Mouse (Mus musculus) ES-Bruce4 (cell line): ENCODE data around the gene Lpcat4.

Experiments
- CTCF ChIP-seq: IDR thresholded peaks from one replicate; pipeline ENCODE4 v1.8.1; 2011; ENCODE audit warnings: low read depth, low read length
- POLR2A ChIP-seq: IDR thresholded peaks from one replicate; pipeline ENCODE4 v1.8.1; 2011; ENCODE audit warnings: low read length; ENCODE audit not compliant: insufficient read depth

DNA sequence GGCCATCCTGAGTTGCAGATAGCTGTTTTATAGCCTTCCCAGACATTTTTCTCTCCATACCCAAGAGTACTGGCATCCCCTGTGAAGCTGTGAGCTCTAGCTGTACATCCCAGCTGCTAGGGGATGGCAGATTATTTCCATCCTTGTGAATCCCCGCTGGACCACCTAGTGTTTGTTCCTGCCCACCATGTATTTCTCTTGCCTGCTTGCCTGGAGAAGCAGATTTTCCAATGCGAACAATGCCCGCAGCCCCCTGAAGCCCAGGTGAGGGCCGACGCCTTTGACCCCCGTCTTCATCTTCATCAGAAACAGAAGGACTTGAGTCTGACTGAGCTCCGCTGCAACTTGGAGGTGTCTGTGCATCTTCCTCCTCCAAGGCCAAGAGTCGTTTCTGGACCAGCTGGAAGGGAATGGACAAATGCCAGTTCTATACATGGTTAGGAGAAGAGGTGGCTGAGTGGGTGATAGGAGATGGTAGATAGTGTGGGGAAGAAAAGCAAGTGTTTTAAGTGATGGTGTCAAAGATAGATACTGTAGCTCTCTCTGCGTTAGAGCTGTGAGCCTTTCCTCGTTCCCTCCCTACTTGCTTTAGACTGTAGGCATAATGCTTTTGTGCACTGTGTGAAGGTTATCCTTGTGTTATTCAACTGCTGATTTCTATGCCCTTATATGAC is 10.6 kb downstream of the Lpcat4 start:
- TF ChIP-seq POLR2A, result no peak
- TF ChIP-seq CTCF, result no peak
